Mouse (Mus musculus): ENCODE measurements around the gene Glis1.

DNA sequence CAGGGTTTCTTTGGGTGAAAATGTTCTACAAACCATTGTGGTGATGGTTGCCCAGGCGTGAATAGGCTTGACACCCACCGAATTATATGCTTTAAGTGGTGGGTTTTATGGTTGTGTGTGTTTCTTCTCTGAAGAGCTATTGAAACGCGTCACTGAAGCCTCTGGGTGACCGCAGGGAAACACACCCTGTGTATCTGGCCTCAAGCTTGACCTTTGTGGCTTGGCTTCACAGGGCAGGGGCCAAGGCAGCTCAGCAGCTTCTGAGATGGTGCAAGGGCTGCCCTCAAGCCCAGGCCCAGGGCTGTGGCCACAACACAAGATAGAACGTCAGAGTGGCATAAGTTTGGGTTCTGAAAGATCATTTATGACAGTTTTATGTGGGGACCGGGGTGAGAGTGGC is 167.9 kb downstream of the Glis1 start:
- TF ChIP-seq CTCF (IDR thresholded peaks at IDR 0.05; ENCODE audit: low read depth): no peak
- no peak for TF ChIP-seq EP300 (optimal IDR thresholded peaks at IDR 0.05)
